Mouse (Mus musculus) brain, embryonic 14.5 days (tissue): ENCODE measurements around the gene Bcl2l1.

ENCODE experiments used
- CTCF ChIP-seq: fragments of 200-500 bp; IDR thresholded peaks from 2 replicates; pipeline ENCODE4 v1.5.1; 2012; ENCODE audit warnings: inconsistent platforms, mild to moderate bottlenecking, moderate library complexity, borderline replicate concordance; ENCODE audit not compliant: insufficient read depth, insufficient read length; ENCODE audit errors: extremely low read depth
- POLR2A ChIP-seq: fragments of 200-500 bp; IDR thresholded peaks from 2 replicates; pipeline ENCODE4 v1.6.1; 2012; ENCODE audit warnings: mild to moderate bottlenecking, inconsistent platforms, borderline replicate concordance; ENCODE audit not compliant: poor library complexity, insufficient read depth, insufficient read length, severe bottlenecking; ENCODE audit errors: extremely low read depth

DNA sequence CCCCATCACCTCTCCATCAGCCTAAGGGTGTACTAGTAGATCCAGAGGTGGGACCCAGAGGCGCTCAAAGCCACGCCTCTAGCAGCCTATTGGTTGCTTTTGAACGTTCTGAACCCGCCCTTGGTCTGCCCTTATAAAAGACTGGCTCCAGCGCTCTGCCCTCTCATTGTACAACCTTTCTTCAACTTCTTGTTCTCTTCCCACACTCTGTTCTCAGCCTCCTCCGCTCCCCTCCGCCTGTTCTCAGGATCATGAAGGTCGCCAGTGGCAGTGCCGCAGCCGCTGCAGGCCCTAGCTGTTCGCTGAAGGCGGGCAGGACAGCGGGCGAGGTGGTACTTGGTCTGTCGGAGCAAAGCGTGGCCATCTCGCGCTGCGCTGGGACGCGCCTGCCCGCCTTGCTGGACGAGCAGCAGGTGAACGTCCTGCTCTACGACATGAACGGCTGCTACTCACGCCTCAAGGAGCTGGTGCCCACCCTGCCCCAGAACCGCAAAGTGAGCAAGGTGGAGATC lies 95.4 kb downstream of the Bcl2l1 start, which contains the start of gene Id1:
- no peak for TF ChIP-seq CTCF
- peak; percentile 70; the same call in 1 of the 2 replicates for TF ChIP-seq POLR2A
